Mouse (Mus musculus) heart, embryonic 12.5 days (tissue): ENCODE measurements around the gene Akr1b7. TPM values are rescaled to one million over a fixed set of nuclear protein-coding genes. Genes with fewer than 3 reads are reported as not detected.
"Not testable (repeated sequence)": the region's sequence is repeated elsewhere in the genome, so short reads cannot be mapped to it uniquely, and the experiment has no call there.

ENCODE experiments used
- ATAC-seq: fragments of 200-750 bp; cut with Nextera tagmentation; 2 replicates; pipeline ENCODE4 v1.8.0; 2017; ENCODE audit warnings: moderate TSS enrichment, moderate library complexity; ENCODE audit not compliant: insufficient number of reproducible peaks, low FRiP score
- H3K27ac ChIP-seq: fragments of 300-500 bp; sonication (generic); 2 replicates; pipeline ENCODE4 v1.5.1; 2016; ENCODE audit warnings: mild to moderate bottlenecking, moderate library complexity; ENCODE audit not compliant: poor library complexity, severe bottlenecking
- H3K27me3 ChIP-seq: fragments of 300-500 bp; sonication (generic); replicated peaks from 2 replicates; pipeline ENCODE4 v1.6.1; 2016; ENCODE audit warnings: mild to moderate bottlenecking, moderate library complexity
- H3K36me3 ChIP-seq: fragments of 300-500 bp; sonication (generic); 2 replicates; pipeline ENCODE4 v1.6.1; 2016; ENCODE audit warnings: mild to moderate bottlenecking, moderate library complexity
- H3K4me1 ChIP-seq: fragments of 300-500 bp; sonication (generic); replicated peaks from 2 replicates; pipeline ENCODE4 v1.6.1; 2016; ENCODE audit warnings: mild to moderate bottlenecking
- H3K4me2 ChIP-seq: fragments of 300-500 bp; sonication (generic); 2 replicates; pipeline ENCODE4 v1.6.1; 2016; ENCODE audit warnings: mild to moderate bottlenecking, moderate library complexity
- H3K4me3 ChIP-seq: fragments of 300-500 bp; sonication (generic); 2 replicates; pipeline ENCODE4 v1.5.1; 2016; ENCODE audit warnings: mild to moderate bottlenecking
- H3K9ac ChIP-seq: fragments of 300-500 bp; sonication (generic); 2 replicates; pipeline ENCODE4 v1.6.1; 2016; ENCODE audit warnings: mild to moderate bottlenecking, moderate library complexity
- H3K9me3 ChIP-seq: fragments of 300-500 bp; sonication (generic); replicated peaks from 2 replicates; pipeline ENCODE4 v1.6.1; 2016; ENCODE audit warnings: mild to moderate bottlenecking, moderate library complexity
- WGBS: fragments of 180-500 bp; shearing (Covaris S2); methylation state at CpG from one replicate; pipeline ENCODE4 v1.1.7; 2016; 5-methylcytosine and 5-hydroxymethylcytosine counted together
- polyA plus RNA-seq: library from polyadenylated mRNA; unstranded; fragments of >200 nt; fragmentation: Nextera tagmentation; extraction: Ambion mirVana; gene quantifications from 2 replicates; pipeline ENCODE4 v1.2.1, GENCODE M21; 2016

Gene Akr1b7
- polyA plus RNA-seq, 1 experiment from 2014 or later = 0.13 TPM

DNA sequence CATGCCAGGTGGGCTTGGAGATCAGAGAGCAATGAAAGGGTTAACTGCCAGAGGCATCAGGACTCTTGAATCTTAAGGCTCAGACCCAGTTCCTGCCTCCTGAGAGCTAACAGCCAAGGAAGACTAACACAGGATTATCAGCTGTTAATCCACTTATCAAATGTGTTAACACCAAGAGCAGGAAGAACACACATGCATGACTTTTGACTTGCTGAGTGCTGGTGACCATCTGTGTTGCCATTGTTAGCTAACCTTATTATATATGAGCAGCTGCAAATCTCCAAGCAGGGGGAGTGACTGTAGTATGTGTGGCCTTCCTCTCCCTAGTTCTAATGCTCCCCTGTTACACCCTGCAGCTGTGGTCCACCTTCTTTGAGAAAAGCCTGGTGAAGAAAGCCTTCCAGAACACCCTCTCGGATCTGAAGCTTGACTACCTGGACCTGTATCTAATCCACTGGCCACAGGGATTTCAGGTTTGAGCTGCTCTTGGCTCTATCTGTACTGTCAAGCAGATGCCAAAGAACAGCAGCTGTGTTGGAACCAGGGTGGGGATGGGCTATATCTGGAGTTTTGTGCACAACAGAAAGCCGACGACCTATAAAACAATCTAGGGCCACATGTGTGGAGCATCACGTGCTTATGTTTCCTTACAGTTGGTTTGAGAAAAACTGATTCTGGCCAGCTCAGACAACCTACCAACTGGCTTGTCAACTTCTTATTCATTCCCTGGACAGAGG lies 23.5 kb upstream of the Akr1b7 start:
- 75% methylated on average over 4 of the region's 4 CpGs for WGBS
- H3K9me3 ChIP-seq = no peaks in the 10 kb centered on the region
- no peak overlapping the region for H3K27ac ChIP-seq
- no peak overlapping the region for H3K4me3 ChIP-seq
- H3K4me1 ChIP-seq = peaks cover 7% of the 10 kb centered on the region
- no peak overlapping the region for H3K9ac ChIP-seq
- no peak for ATAC-seq
- H3K36me3 ChIP-seq = peaks cover 52% of the 10 kb centered on the region
- H3K4me2 ChIP-seq = no peak overlapping the region
- no peaks in the 10 kb centered on the region for H3K27me3 ChIP-seq

DNA sequence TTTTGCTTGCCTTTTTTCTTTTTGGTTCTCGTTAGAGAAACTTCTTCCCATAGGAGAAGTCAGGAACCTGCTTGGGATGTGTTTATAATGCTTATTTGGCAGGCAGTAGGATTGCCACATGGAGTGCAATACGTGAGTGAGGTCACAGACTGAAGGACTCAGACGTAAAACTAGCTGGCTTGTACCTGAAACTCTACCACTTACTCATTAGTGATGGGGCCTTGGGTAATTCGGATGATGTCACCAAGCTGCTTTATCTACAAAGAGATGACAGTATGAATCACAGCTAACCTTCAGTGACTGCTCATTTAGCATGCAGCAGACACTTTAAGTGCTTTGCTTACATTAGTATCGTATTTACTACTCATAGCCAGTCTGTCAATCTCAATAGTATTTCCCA lies 16.2 kb upstream of the Akr1b7 start:
- peaks cover 68% of the 10 kb centered on the region for H3K36me3 ChIP-seq
- no peak overlapping the region for H3K9ac ChIP-seq
- H3K4me2 ChIP-seq = no peak overlapping the region
- H3K27me3 ChIP-seq = no peaks in the 10 kb centered on the region
- no peak for ATAC-seq
- no peaks in the 10 kb centered on the region for H3K9me3 ChIP-seq
- 72% methylated on average over 5 of the region's 5 CpGs for WGBS
- no peak overlapping the region for H3K27ac ChIP-seq
- no peak overlapping the region for H3K4me3 ChIP-seq
- H3K4me1 ChIP-seq = no peaks in the 10 kb centered on the region

- WGBS = 79% methylated on average over 6 of the region's 6 CpGs
- no peak overlapping the region for H3K9ac ChIP-seq
- H3K27me3 ChIP-seq = no peaks in the 10 kb centered on the region
- H3K27ac ChIP-seq = no peak overlapping the region
- H3K36me3 ChIP-seq = peaks cover 44% of the 10 kb centered on the region
- no peaks in the 10 kb centered on the region for H3K4me1 ChIP-seq
- no peaks in the 10 kb centered on the region for H3K9me3 ChIP-seq
- ATAC-seq = no peak
- H3K4me3 ChIP-seq = no peak overlapping the region
- no peak overlapping the region for H3K4me2 ChIP-seq
Observed at GRCm38 (mm10) chr6:34398431-34398830, 13.7 kb upstream of the Akr1b7 start.

DNA sequence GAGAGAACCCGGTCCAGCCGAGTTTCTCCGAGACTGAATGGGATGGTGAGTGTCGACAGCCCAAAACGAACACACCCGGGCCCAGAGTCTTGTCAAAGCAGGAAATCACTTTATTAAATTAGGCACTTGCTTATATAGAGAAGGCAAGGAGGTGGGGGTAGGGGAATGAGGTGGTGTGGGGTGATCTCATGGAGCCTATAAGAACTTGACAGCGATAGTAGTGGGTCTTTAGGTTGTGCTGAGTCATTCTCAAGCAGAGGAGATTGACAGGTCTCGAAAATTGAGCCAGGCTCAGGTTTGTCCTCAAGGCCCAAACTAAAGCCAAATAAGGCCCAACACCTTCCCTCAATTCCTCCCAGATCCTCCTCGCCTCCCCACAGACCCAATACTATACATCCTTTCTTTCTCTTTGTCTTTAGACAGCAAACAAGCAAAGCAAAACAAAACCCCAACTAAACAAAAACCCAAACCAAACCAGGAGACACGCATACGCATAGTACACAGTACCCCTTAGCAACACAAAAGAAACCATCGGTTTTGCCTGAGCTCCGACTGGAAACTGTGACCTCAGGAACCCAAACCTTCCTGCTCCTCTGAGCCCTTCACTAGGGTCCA lies 12.4 kb upstream of the Akr1b7 start:
- Histone ChIP-seq H3K27me3 (no peaks in the 10 kb centered on the region), H3K9me3 (no peaks in the 10 kb centered on the region), H3K4me1 (no peaks in the 10 kb centered on the region), H3K4me3 (no peak overlapping the region), H3K36me3 (peaks cover 33% of the 10 kb centered on the region), H3K4me2 (no peak overlapping the region), H3K9ac (no peak overlapping the region), H3K27ac (no peak overlapping the region)
- 81% methylated on average over 13 of the region's 13 CpGs for WGBS
- no peak for ATAC-seq

DNA sequence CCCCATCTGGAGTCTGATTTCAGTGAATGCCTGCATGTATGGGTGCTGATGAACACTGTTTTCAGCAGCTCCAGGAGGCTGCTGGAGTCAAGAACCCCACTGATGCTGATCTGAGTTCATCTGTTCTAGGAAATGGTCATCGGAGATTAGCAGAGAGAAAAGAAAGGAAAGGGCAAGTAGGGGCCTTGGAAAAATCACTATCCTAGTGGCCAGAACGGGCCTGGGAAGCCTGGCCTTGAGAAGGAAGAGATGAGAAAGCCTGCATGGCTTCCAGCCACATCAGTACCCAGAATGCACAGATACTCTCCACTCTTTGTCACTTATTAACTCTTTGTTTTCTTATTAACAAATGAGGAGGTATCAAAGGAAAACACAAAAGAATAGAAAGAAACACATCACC lies 11.4 kb upstream of the Akr1b7 start:
- WGBS = 76% methylated on average over 2 of the region's 2 CpGs
- no peaks in the 10 kb centered on the region for H3K4me1 ChIP-seq
- H3K27ac ChIP-seq = no peak overlapping the region
- H3K4me2 ChIP-seq = no peak overlapping the region
- H3K36me3 ChIP-seq = peaks cover 26% of the 10 kb centered on the region
- H3K9me3 ChIP-seq = no peaks in the 10 kb centered on the region
- no peak overlapping the region for H3K9ac ChIP-seq
- H3K27me3 ChIP-seq = no peaks in the 10 kb centered on the region
- H3K4me3 ChIP-seq = no peak overlapping the region
- no peak for ATAC-seq

DNA sequence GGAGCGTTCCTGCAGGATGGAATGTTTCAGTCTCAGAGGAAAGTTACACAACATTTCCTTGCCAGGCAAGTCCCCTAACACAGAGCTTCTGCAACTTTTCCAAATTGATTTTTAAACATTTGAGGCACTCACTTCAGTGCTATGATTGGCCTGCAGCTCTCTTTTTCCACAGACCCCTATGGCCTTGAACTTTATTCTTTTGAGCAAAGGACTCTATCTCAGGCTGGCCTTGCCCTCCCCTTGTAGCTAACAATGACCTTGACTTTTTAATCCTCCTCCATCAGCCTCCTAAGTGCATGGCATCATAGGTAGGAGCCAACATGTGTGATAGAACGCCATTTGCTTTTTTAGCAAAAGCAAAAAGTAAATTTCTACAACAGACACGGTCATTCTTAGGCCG lies 5.4 kb upstream of the Akr1b7 start:
- WGBS = 87% methylated on average over 4 of the region's 4 CpGs
- no peaks in the 10 kb centered on the region for H3K4me1 ChIP-seq
- peaks cover 10% of the 10 kb centered on the region for H3K9me3 ChIP-seq
- no peak overlapping the region for H3K9ac ChIP-seq
- H3K27me3 ChIP-seq = no peaks in the 10 kb centered on the region
- no peak overlapping the region for H3K4me3 ChIP-seq
- no peak overlapping the region for H3K4me2 ChIP-seq
- no peaks in the 10 kb centered on the region for H3K36me3 ChIP-seq
- no peak for ATAC-seq
- H3K27ac ChIP-seq = no peak overlapping the region

GRCm38 (mm10) chr6:34407403-34407802 lies 4.7 kb upstream of the Akr1b7 start:
- no peak for ATAC-seq
- Histone ChIP-seq H3K27ac (no peak overlapping the region), H3K27me3 (no peaks in the 10 kb centered on the region), H3K9me3 (peaks cover 10% of the 10 kb centered on the region), H3K4me1 (no peaks in the 10 kb centered on the region), H3K4me2 (no peak overlapping the region), H3K4me3 (no peak overlapping the region), H3K36me3 (no peaks in the 10 kb centered on the region), H3K9ac (no peak overlapping the region)
- 89% methylated on average over 10 of the region's 10 CpGs for whole genome bisulfite sequencing

GRCm38 (mm10) chr6:34412688-34413087 lies 554 bp downstream of the Akr1b7 start:
- no peak for ATAC-seq
- Histone ChIP-seq H3K9me3 (0 out of 2 replicates have a peak, but pooled peaks cover 2% of the 10 kb centered on the region), H3K27ac (no peak overlapping the region), H3K4me1 (no peaks in the 10 kb centered on the region), H3K9ac (no peak overlapping the region), H3K4me2 (no peak overlapping the region), H3K36me3 (no peaks in the 10 kb centered on the region), H3K27me3 (no peaks in the 10 kb centered on the region), H3K4me3 (no peak overlapping the region)
- WGBS = 56% methylated on average over 1 of the region's 1 CpGs

- 67% methylated on average over 1 of the region's 1 CpGs for WGBS
- not testable (repeated sequence) for H3K27ac ChIP-seq, H3K4me1 ChIP-seq, H3K9ac ChIP-seq, H3K4me3 ChIP-seq, ATAC-seq, H3K9me3 ChIP-seq, H3K27me3 ChIP-seq, H3K4me2 ChIP-seq, H3K36me3 ChIP-seq
Observed at GRCm38 (mm10) chr6:34413386-34413785, 1.3 kb downstream of the Akr1b7 start.

- H3K9ac ChIP-seq = no peak overlapping the region
- WGBS = 97% methylated on average over 2 of the region's 2 CpGs
Observed at GRCm38 (mm10) chr6:34416521-34416920, 4.4 kb downstream of the Akr1b7 start.

DNA sequence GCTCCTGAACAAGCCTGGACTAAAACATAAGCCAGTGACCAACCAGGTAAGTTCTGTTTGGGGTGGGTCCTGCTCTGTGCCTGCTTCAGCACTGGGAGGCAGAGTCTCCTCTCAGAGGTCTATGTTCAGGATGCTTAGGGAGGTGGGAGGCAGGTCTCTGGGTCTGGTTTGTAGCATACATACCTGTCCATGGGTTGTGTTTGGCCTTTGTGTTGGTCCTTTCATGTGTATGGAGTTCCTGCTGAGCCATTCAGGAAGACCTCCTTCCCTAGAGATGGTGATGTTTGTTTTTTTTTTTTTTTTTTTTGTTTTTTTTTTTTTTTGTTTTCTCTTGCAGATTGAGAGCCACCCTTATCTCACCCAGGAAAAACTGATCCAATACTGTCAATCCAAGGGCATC lies 6.9 kb downstream of the Akr1b7 start:
- H3K27me3 ChIP-seq = no peaks in the 10 kb centered on the region
- H3K4me2 ChIP-seq = no peak overlapping the region
- no peaks in the 10 kb centered on the region for H3K36me3 ChIP-seq
- no peak overlapping the region for H3K9ac ChIP-seq
- no peaks in the 10 kb centered on the region for H3K9me3 ChIP-seq
- H3K4me3 ChIP-seq = no peak overlapping the region
- ATAC-seq = no peak
- no peaks in the 10 kb centered on the region for H3K4me1 ChIP-seq
- no peak overlapping the region for H3K27ac ChIP-seq

More at GRCm38 (mm10) chr6:34416521-34416920, 4.4 kb downstream of the Akr1b7 start:
- Histone ChIP-seq H3K27me3 (no peaks in the 10 kb centered on the region), H3K36me3 (no peaks in the 10 kb centered on the region), H3K4me1 (no peaks in the 10 kb centered on the region), H3K9me3 (no peaks in the 10 kb centered on the region), H3K4me2 (no peak overlapping the region), H3K27ac (no peak overlapping the region), H3K4me3 (no peak overlapping the region)
- ATAC-seq = no peak

- no peaks in the 10 kb centered on the region for H3K36me3 ChIP-seq
Observed at GRCm38 (mm10) chr6:34439006-34439405, 26.9 kb downstream of the Akr1b7 start.

More at GRCm38 (mm10) chr6:34439006-34439405, 26.9 kb downstream of the Akr1b7 start:
- Histone ChIP-seq H3K9ac (no peak overlapping the region), H3K4me2 (no peak overlapping the region), H3K27ac (no peak overlapping the region), H3K4me1 (0 out of 2 replicates have a peak, but pooled peaks cover 4% of the 10 kb centered on the region), H3K4me3 (no peak overlapping the region), H3K27me3 (no peaks in the 10 kb centered on the region), H3K9me3 (no peaks in the 10 kb centered on the region)
- 50% methylated on average over 2 of the region's 2 CpGs for WGBS
- ATAC-seq = no peak
